ENCODE assay signal across 8 mouse cellular contexts in the genomic region with DNA sequence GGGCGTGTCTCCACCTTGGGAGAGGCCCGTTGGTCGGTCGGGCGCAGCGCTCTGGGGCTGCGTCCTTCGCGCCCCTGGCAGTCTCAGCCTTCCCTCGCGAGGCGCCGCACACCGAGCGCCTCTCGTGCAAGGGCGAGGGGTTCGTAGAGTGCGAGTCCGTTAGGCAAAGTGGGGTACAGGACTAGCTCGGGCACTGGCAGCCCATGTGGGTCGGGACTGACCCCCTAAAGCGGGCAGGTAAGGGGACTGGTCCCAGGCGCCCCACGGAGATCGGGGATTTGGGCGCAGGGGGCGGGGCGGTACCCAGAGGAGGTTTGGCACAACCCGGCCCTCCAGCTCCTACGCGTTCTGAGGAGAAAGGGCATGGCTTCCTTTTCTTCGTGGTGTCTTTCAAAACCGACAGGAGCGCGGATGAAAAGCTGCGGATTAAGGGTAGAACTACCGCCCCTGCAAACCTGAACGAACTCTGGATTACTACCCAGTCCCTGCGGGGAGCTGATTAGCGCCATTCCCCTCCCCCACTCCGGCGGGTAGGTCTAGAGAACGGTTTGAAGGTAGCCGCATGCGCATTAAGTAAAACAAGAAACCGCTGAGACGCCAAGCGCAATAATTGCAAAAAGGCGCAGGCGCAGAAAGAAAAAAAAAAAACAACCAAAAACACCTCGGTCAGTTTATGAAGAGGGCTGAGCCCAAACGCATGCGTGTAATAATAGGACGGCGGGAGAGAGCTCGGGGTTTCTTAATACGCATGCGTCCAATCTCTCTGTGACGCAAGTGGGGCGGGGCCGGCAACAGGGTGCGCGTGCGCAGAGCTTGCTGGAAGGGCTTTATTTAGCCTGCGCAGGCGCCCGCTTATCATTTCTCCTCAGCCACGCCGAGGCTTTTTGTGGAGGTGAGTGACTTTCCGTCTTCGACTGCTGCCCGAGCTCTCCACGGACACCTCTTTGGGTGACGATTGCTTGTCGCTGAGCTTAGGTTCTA. TPM values are rescaled to one million over a fixed set of nuclear protein-coding genes. Genes with fewer than 3 reads are reported as not detected.
A peak's percentile ranks its signal among the peaks of the same experiment; 100 is the strongest.
DNase-seq lines count a peak whose midpoint lies in the region; ATAC-seq and TF ChIP-seq lines count a peak whose summit lies in the region.

Gene Hnrnph1 (plus strand): TSS at position 80 of the 981 bp plus-strand sequence.

- DNase-seq in 3T3-L1 (ENCODE audit: low read depth, low spot score), result peak; percentile 99
- DNase-seq in adrenal gland, postnatal 4 days (ENCODE audit: low spot score in 2 of 2), result peak; percentile 97 to 99
- DNase-seq in embryonic facial prominence, embryonic 14.5 days (ENCODE audit: low spot score), result peak; percentile 99
- peak; percentile 99 for DNase-seq in heart, adult 2 months
- peak; percentile 98 for DNase-seq in kidney, adult 8-10 months
- peak; percentile 99 for DNase-seq in spleen, postnatal 10 days (ENCODE audit: low spot score in 2 of 2)

- no peaks in the 10 kb centered on the region for H3K27me3 ChIP-seq in embryonic facial prominence, embryonic 14.5 days (replicated peaks; ENCODE audit: control insufficient read depth, insufficient read depth, low read length)
- no peaks in the 10 kb centered on the region for H3K27me3 ChIP-seq in heart, adult 2 months (ENCODE audit: control insufficient read depth, insufficient read depth, low read length)
- no peaks in the 10 kb centered on the region for H3K27me3 ChIP-seq in limb, embryonic 13.5 days
- H3K27me3 ChIP-seq in midbrain, embryonic 16.5 days (ENCODE audit: control insufficient read depth, insufficient read depth, low read depth, low read length), result no peaks in the 10 kb centered on the region

- no peaks in the 10 kb centered on the region for H3K9me3 ChIP-seq in embryonic facial prominence, embryonic 14.5 days (ENCODE audit: control insufficient read depth, low read length)
- no peaks in the 10 kb centered on the region for H3K9me3 ChIP-seq in limb, embryonic 13.5 days
- H3K9me3 ChIP-seq in midbrain, embryonic 16.5 days (replicated peaks; ENCODE audit: control insufficient read depth, low read length, poor library complexity, severe bottlenecking), result no peaks in the 10 kb centered on the region

- TF ChIP-seq CTCF in heart, adult 2 months (IDR thresholded peaks at IDR 0.05), result peak; percentile 44; the same call in 1 of the 2 replicates

- H3K4me3 ChIP-seq in embryonic facial prominence, embryonic 14.5 days (ENCODE audit: low read depth, low read length), result peak within 1 kb of the TSS; percentile 99
- H3K4me3 ChIP-seq in heart, adult 2 months, result peak within 1 kb of the TSS; percentile 95
- H3K4me3 ChIP-seq in limb, embryonic 13.5 days, result peak within 1 kb of the TSS; percentile 96
- peak within 1 kb of the TSS; percentile 95 for H3K4me3 ChIP-seq in midbrain, embryonic 16.5 days (ENCODE audit: low read depth, low read length)

- peaks cover 28% of the 10 kb centered on the region for H3K36me3 ChIP-seq in embryonic facial prominence, embryonic 14.5 days (ENCODE audit: control insufficient read depth, insufficient read depth, low read length)
- peaks cover 25% of the 10 kb centered on the region for H3K36me3 ChIP-seq in heart, adult 2 months (ENCODE audit: control insufficient read depth, insufficient read depth, low read length)
- peaks cover 20% of the 10 kb centered on the region for H3K36me3 ChIP-seq in limb, embryonic 13.5 days
- peaks cover 7% of the 10 kb centered on the region; the same call in 1 of the 2 replicates for H3K36me3 ChIP-seq in midbrain, embryonic 16.5 days (ENCODE audit: control insufficient read depth, insufficient read depth, low read length)

- TF ChIP-seq POLR2A in heart, adult 2 months (IDR thresholded peaks at IDR 0.05; ENCODE audit: insufficient read depth, low read depth, low read length), result peak; percentile 99

- peaks cover 19% of the 10 kb centered on the region for H3K4me1 ChIP-seq in embryonic facial prominence, embryonic 14.5 days (ENCODE audit: control insufficient read depth, insufficient read depth, low read length)
- H3K4me1 ChIP-seq in heart, adult 2 months (ENCODE audit: control insufficient read depth, insufficient read depth, low read length), result peaks cover 6% of the 10 kb centered on the region
- peaks cover 20% of the 10 kb centered on the region for H3K4me1 ChIP-seq in limb, embryonic 13.5 days
- H3K4me1 ChIP-seq in midbrain, embryonic 16.5 days (ENCODE audit: control insufficient read depth, insufficient read depth, low read length), result peaks cover 22% of the 10 kb centered on the region

- intact Hi-C loops in heart, adult 2 months (cut with DNase I), result loop anchor here (2.0 kb wide), 1 partner anchor 52 kb away; the partner anchor contains the start of gene Canx

- TF ChIP-seq EP300 in heart, adult 2 months (IDR thresholded peaks at IDR 0.05; ENCODE audit: insufficient read depth, low read depth, low read length), result peak; percentile 76

- ATAC-seq in embryonic facial prominence, embryonic 14.5 days (ENCODE audit: low read depth), result peak; percentile 92
- ATAC-seq in limb, embryonic 13.5 days (ENCODE audit: low FRiP score, low read depth), result peak; percentile 94
- peak; percentile 93 for ATAC-seq in midbrain, embryonic 16.5 days

- WGBS in embryonic facial prominence, embryonic 14.5 days, result under 1% methylated on average over 74 of the region's 76 CpGs
- WGBS in heart, adult 2 months, result under 1% methylated on average over 76 of the region's 76 CpGs
- under 1% methylated on average over 76 of the region's 76 CpGs for whole genome bisulfite sequencing in limb, embryonic 13.5 days
- WGBS in midbrain, embryonic 16.5 days, result under 1% methylated on average over 76 of the region's 76 CpGs

- peak within 1 kb of the TSS; percentile 99 for H3K9ac ChIP-seq in embryonic facial prominence, embryonic 14.5 days (ENCODE audit: low read depth, low read length)
- peak within 1 kb of the TSS; percentile 98 for H3K9ac ChIP-seq in heart, adult 2 months (ENCODE audit: low read depth, low read length)
- H3K9ac ChIP-seq in limb, embryonic 13.5 days, result peak within 1 kb of the TSS; percentile 99
- H3K9ac ChIP-seq in midbrain, embryonic 16.5 days (ENCODE audit: low read depth, low read length), result peak within 1 kb of the TSS; percentile 99

- H3K4me2 ChIP-seq in embryonic facial prominence, embryonic 14.5 days (ENCODE audit: low read depth, low read length), result peak within 1 kb of the TSS; percentile 92
- peak within 1 kb of the TSS; percentile 88 for H3K4me2 ChIP-seq in limb, embryonic 13.5 days (replicated peaks)
- peak within 1 kb of the TSS; percentile 95 for H3K4me2 ChIP-seq in midbrain, embryonic 16.5 days (ENCODE audit: low read length)

- peak within 1 kb of the TSS; percentile 100 for H3K27ac ChIP-seq in embryonic facial prominence, embryonic 14.5 days (replicated peaks; ENCODE audit: low read depth, low read length)
- H3K27ac ChIP-seq in heart, adult 2 months, result peak within 1 kb of the TSS; percentile 99
- peak within 1 kb of the TSS; percentile 100 for H3K27ac ChIP-seq in limb, embryonic 13.5 days
- H3K27ac ChIP-seq in midbrain, embryonic 16.5 days (ENCODE audit: low read length), result peak within 1 kb of the TSS; percentile 99

- H3K79me2 ChIP-seq in heart, adult 2 months (replicated peaks; ENCODE audit: control insufficient read depth, insufficient read depth, low read length), result 0 out of 2 replicates have a peak, but pooled peaks cover 3% of the 10 kb centered on the region

RNA-seq across cellular contexts. Expression of gene Hnrnph1, which starts in this region (rescaled TPM):
- 100 to 1,000 TPM; 380 to 474 TPM for total RNA-seq in adrenal gland, postnatal 4 days (2021)
- polyA plus RNA-seq in embryonic facial prominence, embryonic 14.5 days (2014; fragmentation: Nextera tagmentation; extraction: Ambion mirVana), result 386 and 420 TPM in 2 replicates
- total RNA-seq in heart, adult 2 months (2021), result 100 to 1,000 TPM; 110 to 114 TPM
- polyA plus RNA-seq in heart, adult 2 months (2012; rRNA removed), result 56.3 and 103 TPM in 2 replicates
- polyA plus RNA-seq in limb, embryonic 13.5 days (2015; fragmentation: Nextera tagmentation; extraction: Ambion mirVana), result 572 and 577 TPM in 2 replicates
- 456 and 531 TPM in 2 replicates for polyA plus RNA-seq in midbrain, embryonic 16.5 days (2015; fragmentation: Nextera tagmentation; extraction: Ambion mirVana)

Comparison
In these comparisons a context has a peak if more than half of its experiments do, and no peak if none do; other contexts are left out.
1. Peak in every context shown above with its lines: DNase-seq, ATAC-seq, H3K4me3 ChIP-seq and H3K27ac ChIP-seq.